Mouse (Mus musculus) intestine, postnatal 0 days (tissue): ENCODE measurements at regions not wholly inside any gene's neighbourhood (a gene's known extent, or its start where the extent isn't known, plus 50 kb on each side); places are given as distances from the start of the nearest gene placed in this dataset.

Experiments used
- ATAC-seq: fragments of 200-750 bp; cut with Nextera tagmentation; 2 replicates; pipeline ENCODE4 v1.8.0; 2017; ENCODE audit warnings: mild to moderate bottlenecking, moderate TSS enrichment, moderate library complexity
- H3K27ac ChIP-seq: fragments of 300-500 bp; sonication (generic); 2 replicates; pipeline ENCODE4 v1.5.1; 2014; ENCODE audit warnings: mild to moderate bottlenecking, low read depth, low read length, moderate library complexity
- H3K27me3 ChIP-seq: fragments of 300-500 bp; sonication (generic); replicated peaks from 2 replicates; pipeline ENCODE4 v1.6.1; 2014; ENCODE audit warnings: low read length, mixed read lengths; ENCODE audit not compliant: control insufficient read depth, insufficient read depth
- H3K36me3 ChIP-seq: fragments of 300-500 bp; sonication (generic); 2 replicates; pipeline ENCODE4 v1.6.1; 2014; ENCODE audit warnings: mild to moderate bottlenecking, moderate library complexity; ENCODE audit not compliant: control insufficient read depth, insufficient read depth
- H3K4me1 ChIP-seq: fragments of 300-500 bp; sonication (generic); replicated peaks from 2 replicates; pipeline ENCODE4 v1.6.1; 2014; ENCODE audit warnings: antibody characterized with exemption, low read length, mixed read lengths; ENCODE audit not compliant: control insufficient read depth, insufficient read depth
- H3K4me2 ChIP-seq: fragments of 300-500 bp; sonication (generic); replicated peaks from 2 replicates; pipeline ENCODE4 v1.6.1; 2014; ENCODE audit warnings: low read depth, mild to moderate bottlenecking, moderate library complexity
- H3K4me3 ChIP-seq: fragments of 300-500 bp; sonication (generic); 2 replicates; pipeline ENCODE4 v1.5.1; 2014; ENCODE audit warnings: low read depth, low read length
- H3K9ac ChIP-seq: fragments of 300-500 bp; sonication (generic); 2 replicates; pipeline ENCODE4 v1.6.1; 2014; ENCODE audit warnings: mild to moderate bottlenecking, low read depth, low read length
- H3K9me3 ChIP-seq: fragments of 300-500 bp; sonication (generic); 2 replicates; pipeline ENCODE4 v1.6.1; 2016; ENCODE audit warnings: mixed run types; ENCODE audit not compliant: control insufficient read depth
- CTCF ChIP-seq: sonication (generic); IDR thresholded peaks from 2 replicates; pipeline ENCODE4 v1.5.1; 2016; ENCODE audit warnings: low read depth, mild to moderate bottlenecking, control low read depth, antibody characterized with exemption, moderate library complexity
- WGBS: fragments of 180-500 bp; shearing (Covaris S2); extraction: QIAGEN DNeasy Blood & Tissue Kit; methylation state at CpG from one replicate; pipeline ENCODE4 v1.1.7; 2014; 5-methylcytosine and 5-hydroxymethylcytosine counted together

DNA sequence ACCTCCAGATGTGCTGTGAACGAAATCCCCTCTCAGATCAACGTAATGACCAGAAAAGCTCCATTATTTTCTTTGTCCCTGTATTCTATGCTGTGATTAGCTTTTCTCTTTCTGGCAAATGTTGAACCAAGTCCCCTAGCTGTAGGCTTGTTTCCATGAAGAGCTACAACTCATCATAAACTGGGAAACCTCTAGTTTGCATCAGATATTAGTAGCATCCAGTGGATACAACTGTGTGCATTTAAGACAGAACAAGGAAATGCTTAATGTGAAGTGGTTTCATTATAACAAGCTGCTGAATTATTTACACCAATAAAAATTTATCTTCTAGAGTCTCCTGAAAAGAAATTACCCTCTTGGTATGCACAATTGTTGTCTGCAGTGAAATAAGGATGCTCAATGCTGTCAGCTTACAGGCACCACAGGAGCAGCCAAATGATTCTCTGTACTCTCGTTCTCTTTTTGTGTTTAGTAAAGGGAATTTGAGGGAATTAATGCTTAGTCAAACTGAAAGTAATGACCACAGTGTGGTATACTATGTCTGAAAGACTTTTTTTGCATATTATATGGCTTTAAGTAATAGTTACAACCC is 623.6 kb upstream of the Foxg1 start:
- Histone ChIP-seq H3K9me3 (no peaks in the 10 kb centered on the region), H3K4me2 (no peak overlapping the region), H3K27me3 (no peaks in the 10 kb centered on the region), H3K4me3 (no peak overlapping the region), H3K36me3 (no peaks in the 10 kb centered on the region), H3K27ac (no peak overlapping the region), H3K9ac (no peak overlapping the region), H3K4me1 (no peaks in the 10 kb centered on the region)
- no peak for TF ChIP-seq CTCF
- no peak for ATAC-seq
- 75% methylated on average over 3 of the region's 3 CpGs for WGBS
